Mouse (Mus musculus) stomach, postnatal 0 days (tissue): ENCODE data around the gene Nlrx1.

Source experiments
- CTCF ChIP-seq: IDR thresholded peaks from 2 replicates; pipeline ENCODE4 v1.5.1; 2016; ENCODE audit warnings: antibody characterized with exemption, low read depth, mild to moderate bottlenecking, moderate library complexity
- EP300 ChIP-seq: optimal IDR thresholded peaks from 2 replicates; pipeline ENCODE3; 2016; ENCODE audit warnings: antibody characterized with exemption

- TF ChIP-seq CTCF (no peak), EP300 (no peak)
Observed at GRCm38 (mm10) chr9:44314257-44314547, 45.8 kb upstream of the Nlrx1 start.
